Mouse (Mus musculus) MEL (cell line): ENCODE measurements around the gene Snd1. TPM values are rescaled to one million over a fixed set of nuclear protein-coding genes. Genes with fewer than 3 reads are reported as not detected.

Experiments used
- DNase-seq: peaks from one replicate; pipeline ENCODE4 v3.0.0; 2011; ENCODE audit warnings: low read depth, low spot score
- H3K27ac ChIP-seq: 2 replicates; pipeline ENCODE4 v1.5.1; 2012; ENCODE audit warnings: low read depth, mild to moderate bottlenecking, control low read depth, low read length, moderate library complexity; ENCODE audit not compliant: control insufficient read depth
- H3K27me3 ChIP-seq, 2 experiments: fragments of 150-350 bp in 1 of 2; sonication (generic) in 1 of 2; 2 replicates each; pipeline ENCODE4 v1.6.1; 2012; ENCODE audit warnings: low read length in 2 of 2, mild to moderate bottlenecking in 2 of 2, improper control_type of control experiment in 1 of 2, moderate library complexity in 1 of 2; ENCODE audit not compliant: insufficient read depth in 2 of 2, control insufficient read depth in 1 of 2
- H3K36me3 ChIP-seq, 2 experiments: 2 replicates each; pipeline ENCODE4 v1.6.1; 2012 to 2014; ENCODE audit warnings: low read length in 2 of 2, improper control_type of control experiment in 1 of 2, inconsistent platforms in 1 of 2, mild to moderate bottlenecking in 1 of 2; ENCODE audit not compliant: insufficient read depth in 2 of 2, control insufficient read depth in 1 of 2
- H3K4me1 ChIP-seq, 2 experiments: fragments of 150-350 bp in 1 of 2; sonication (generic) in 1 of 2; 2 replicates each; pipeline ENCODE4 v1.6.1; 2012; ENCODE audit warnings: low read length in 2 of 2, improper control_type of control experiment in 1 of 2, mild to moderate bottlenecking in 1 of 2; ENCODE audit not compliant: insufficient read depth in 2 of 2, control insufficient read depth in 1 of 2
- H3K4me3 ChIP-seq, 2 experiments: fragments of 150-350 bp in 1 of 2; sonication (generic) in 1 of 2; 2 replicates each; pipeline ENCODE4 v1.5.1; 2012; ENCODE audit warnings: low read depth in 2 of 2, low read length in 2 of 2, mild to moderate bottlenecking in 2 of 2, moderate library complexity in 2 of 2, control low read depth in 1 of 2, improper control_type of control experiment in 1 of 2; ENCODE audit not compliant: control insufficient read depth in 1 of 2, insufficient read depth in 1 of 2
- H3K79me2 ChIP-seq: 2 replicates; pipeline ENCODE4 v1.6.1; 2012; ENCODE audit warnings: mild to moderate bottlenecking, low read length, moderate library complexity; ENCODE audit not compliant: control insufficient read depth, poor library complexity, insufficient read depth
- H3K9ac ChIP-seq: 2 replicates; pipeline ENCODE4 v1.6.1; 2012; ENCODE audit warnings: low read depth, mild to moderate bottlenecking, control low read depth, low read length, moderate library complexity; ENCODE audit not compliant: control insufficient read depth, poor library complexity, severe bottlenecking
- H3K9me3 ChIP-seq: fragments of 150-350 bp; sonication (generic); replicated peaks from 2 replicates; pipeline ENCODE4 v1.6.1; 2012; ENCODE audit warnings: mild to moderate bottlenecking, low read length, improper control_type of control experiment, moderate library complexity; ENCODE audit not compliant: insufficient read depth
- BHLHE40 ChIP-seq: IDR thresholded peaks from 2 replicates; pipeline ENCODE4 v1.6.1; 2012; ENCODE audit warnings: low read depth, mild to moderate bottlenecking, inconsistent platforms, low read length, improper control_type of control experiment, borderline replicate concordance
- CHD2 ChIP-seq: IDR thresholded peaks from 2 replicates; pipeline ENCODE4 v1.6.1; 2011; ENCODE audit warnings: low read length, improper control_type of control experiment
- E2F4 ChIP-seq: IDR thresholded peaks from 2 replicates; pipeline ENCODE4 v1.6.1; 2011; ENCODE audit warnings: low read depth, low read length, improper control_type of control experiment, borderline replicate concordance
- ELF1 ChIP-seq: IDR thresholded peaks from 2 replicates; pipeline ENCODE4 v1.6.1; 2014; ENCODE audit warnings: low read depth, mild to moderate bottlenecking, inconsistent platforms, low read length, improper control_type of control experiment, moderate library complexity
- GABPA ChIP-seq: IDR thresholded peaks from 2 replicates; pipeline ENCODE4 v1.6.1; 2012; ENCODE audit warnings: low read depth, mild to moderate bottlenecking, inconsistent platforms, low read length, improper control_type of control experiment, moderate library complexity
- JUND ChIP-seq: IDR thresholded peaks from 2 replicates; pipeline ENCODE4 v1.6.1; 2011; ENCODE audit warnings: low read depth, mild to moderate bottlenecking, improper control_type of control experiment, low read length
- KAT2A ChIP-seq: conservative IDR thresholded peaks from 2 replicates; pipeline ENCODE4 v1.6.1; 2012; ENCODE audit warnings: low read depth, low read length, improper control_type of control experiment, inconsistent platforms
- MAFK ChIP-seq: IDR thresholded peaks from 2 replicates; pipeline ENCODE4 v1.6.1; 2011; ENCODE audit warnings: low read depth, mild to moderate bottlenecking, low read length, improper control_type of control experiment, borderline replicate concordance
- MAZ ChIP-seq: IDR thresholded peaks from 2 replicates; pipeline ENCODE4 v1.6.1; 2012; ENCODE audit warnings: low read depth, mild to moderate bottlenecking, inconsistent platforms, low read length, improper control_type of control experiment
- MYB ChIP-seq: IDR thresholded peaks from 2 replicates; pipeline ENCODE4 v1.6.1; 2011; ENCODE audit warnings: mild to moderate bottlenecking, low read depth, low read length, improper control_type of control experiment
- NELFE ChIP-seq: IDR thresholded peaks from 2 replicates; pipeline ENCODE4 v1.6.1; 2011; ENCODE audit warnings: low read depth, low read length, improper control_type of control experiment
- POLR2A ChIP-seq, 2 experiments: IDR thresholded peaks; 2 replicates each; pipeline ENCODE4 v1.6.1; 2011 to 2012; ENCODE audit warnings: low read length in 2 of 2, mild to moderate bottlenecking in 2 of 2, control low read depth in 1 of 2, improper control_type of control experiment in 1 of 2, low read depth in 1 of 2, moderate library complexity in 1 of 2; ENCODE audit not compliant: control insufficient read depth in 1 of 2, insufficient read depth in 1 of 2, poor library complexity in 1 of 2
- RAD21 ChIP-seq: IDR thresholded peaks from 2 replicates; pipeline ENCODE4 v1.6.1; 2011; ENCODE audit warnings: mild to moderate bottlenecking, low read depth, low read length, improper control_type of control experiment
- RCOR1 ChIP-seq: IDR thresholded peaks from 2 replicates; pipeline ENCODE4 v1.6.1; 2012; ENCODE audit warnings: low read depth, mild to moderate bottlenecking, inconsistent platforms, low read length, improper control_type of control experiment
- SIN3A ChIP-seq: IDR thresholded peaks from 2 replicates; pipeline ENCODE4 v1.6.1; 2012; ENCODE audit warnings: low read length, improper control_type of control experiment, inconsistent platforms
- TBP ChIP-seq: IDR thresholded peaks from 2 replicates; pipeline ENCODE4 v1.8.0; 2011; ENCODE audit warnings: low read depth, low read length, improper control_type of control experiment
- USF2 ChIP-seq, 2 experiments: IDR thresholded peaks; 2 replicates each; pipeline ENCODE4 v1.6.1; 2011 to 2012; ENCODE audit warnings: improper control_type of control experiment in 2 of 2, low read length in 2 of 2, borderline replicate concordance in 1 of 2, inconsistent platforms in 1 of 2, low read depth in 1 of 2, mild to moderate bottlenecking in 1 of 2; ENCODE audit not compliant: insufficient read depth in 1 of 2
- ZC3H11A ChIP-seq: IDR thresholded peaks from 2 replicates; pipeline ENCODE4 v1.6.1; 2012; ENCODE audit warnings: low read depth, mild to moderate bottlenecking, inconsistent platforms, low read length, improper control_type of control experiment
- ZKSCAN1 ChIP-seq: IDR thresholded peaks from 2 replicates; pipeline ENCODE4 v1.6.1; 2012; ENCODE audit warnings: low read depth, mild to moderate bottlenecking, inconsistent platforms, low read length, improper control_type of control experiment, moderate library complexity
- ZMIZ1 ChIP-seq: IDR thresholded peaks from 2 replicates; pipeline ENCODE4 v1.6.1; 2012; ENCODE audit warnings: low read depth, mild to moderate bottlenecking, inconsistent platforms, low read length, improper control_type of control experiment, moderate library complexity
- ZNF384 ChIP-seq: IDR thresholded peaks from 2 replicates; pipeline ENCODE4 v1.6.1; 2012; ENCODE audit warnings: low read depth, mild to moderate bottlenecking, inconsistent platforms, low read length, improper control_type of control experiment
- polyA plus RNA-seq, 2 experiments: library from polyadenylated mRNA; stranded (reverse) in 1 of 2; unstranded in 1 of 2; fragments of >175 nt in 1 of 2; fragments of >200 nt in 1 of 2; gene quantifications; 2 replicates each; pipeline versions ENCODE4 v1.2.1 to v1.2.4; 2012; ENCODE audit warnings: low replicate concordance in 2 of 2, low read depth in 1 of 2; ENCODE audit not compliant: insufficient read length in 2 of 2, insufficient read depth in 1 of 2, missing spikeins in 1 of 2
- total RNA-seq: library from RNA; depleted of rRNA; stranded (reverse); fragments of 300-350 nt; gene quantifications from 2 replicates; pipeline ENCODE4 v1.2.3, GENCODE M21; 2012

Gene Snd1
- total and polyA plus RNA-seq, 3 experiments = 192 to 280 TPM; not detected in 1

GRCm38 (mm10) chr6:28931234-28931633 is 456.3 kb downstream of the Snd1 start:
- Histone ChIP-seq H3K36me3 (no peaks in the 10 kb centered on the region), H3K9ac (no peak overlapping the region), H3K27ac (no peak overlapping the region), H3K4me1 (no peaks in the 10 kb centered on the region)
- no peak for TF ChIP-seq ELF1
- TF ChIP-seq, all 39 proteins: peak for 0
- H3K27me3 ChIP-seq = no peaks in the 10 kb centered on the region; a peak in 1 of 4 replicates
- H3K9me3 ChIP-seq = no peaks in the 10 kb centered on the region
- no peak for DNase-seq
- H3K4me3 ChIP-seq = no peak overlapping the region
- no peaks in the 10 kb centered on the region for H3K79me2 ChIP-seq

- H3K4me1 ChIP-seq = no peaks in the 10 kb centered on the region
- no peak for DNase-seq
- H3K9ac ChIP-seq = no peak overlapping the region
- H3K79me2 ChIP-seq = no peaks in the 10 kb centered on the region
- H3K36me3 ChIP-seq = no peaks in the 10 kb centered on the region
- H3K27me3 ChIP-seq = no peaks in the 10 kb centered on the region; a peak in 1 of 4 replicates
- H3K9me3 ChIP-seq = no peaks in the 10 kb centered on the region
- no peak overlapping the region for H3K27ac ChIP-seq
- H3K4me3 ChIP-seq = no peak overlapping the region
- TF ChIP-seq E2F4 = no peak
- TF ChIP-seq SIN3A = no peak
- TF ChIP-seq RAD21 = no peak
- no peak for TF ChIP-seq MAZ
- TF ChIP-seq ZKSCAN1 = no peak
- no peak for TF ChIP-seq NELFE
- TF ChIP-seq POLR2A (IDR thresholded peaks at IDR 0.05; ENCODE audit: control insufficient read depth in 1 of 2, insufficient read depth in 1 of 2, low read depth in 1 of 2, low read length in 2 of 2, poor library complexity in 1 of 2) = no peak
- TF ChIP-seq RCOR1 = no peak
Measured at GRCm38 (mm10) chr6:28931636-28932327, 456.8 kb downstream of the Snd1 start.

GRCm38 (mm10) chr6:28932328-28932937 is 457.5 kb downstream of the Snd1 start:
- no peak for DNase-seq
- Histone ChIP-seq H3K4me1 (no peaks in the 10 kb centered on the region), H3K4me3 (no peak overlapping the region), H3K9me3 (no peaks in the 10 kb centered on the region), H3K36me3 (no peaks in the 10 kb centered on the region), H3K79me2 (no peaks in the 10 kb centered on the region), H3K27ac (no peak overlapping the region), H3K9ac (no peak overlapping the region), H3K27me3 (no peaks in the 10 kb centered on the region; a peak in 1 of 4 replicates)
- no peak for TF ChIP-seq MYB
- TF ChIP-seq ZC3H11A = no peak
- no peak for TF ChIP-seq USF2 (IDR thresholded peaks at IDR 0.05; ENCODE audit: borderline replicate concordance in 1 of 2, insufficient read depth in 1 of 2, low read depth in 1 of 2, low read length in 2 of 2)
- no peak for TF ChIP-seq ZMIZ1
- TF ChIP-seq KAT2A = no peak
- TF ChIP-seq JUND = no peak
- TF ChIP-seq TBP = no peak
- no peak for TF ChIP-seq RAD21
- no peak for TF ChIP-seq MAFK
- TF ChIP-seq GABPA = no peak
- no peak for TF ChIP-seq POLR2A (IDR thresholded peaks at IDR 0.05; ENCODE audit: control insufficient read depth in 1 of 2, insufficient read depth in 1 of 2, low read depth in 1 of 2, low read length in 2 of 2, poor library complexity in 1 of 2)
- TF ChIP-seq CHD2 = no peak
- TF ChIP-seq ZNF384 = no peak
- TF ChIP-seq ELF1 = no peak
- TF ChIP-seq BHLHE40 = no peak
